Mouse (Mus musculus): ENCODE measurements around the gene Arhgef10l.

DNA sequence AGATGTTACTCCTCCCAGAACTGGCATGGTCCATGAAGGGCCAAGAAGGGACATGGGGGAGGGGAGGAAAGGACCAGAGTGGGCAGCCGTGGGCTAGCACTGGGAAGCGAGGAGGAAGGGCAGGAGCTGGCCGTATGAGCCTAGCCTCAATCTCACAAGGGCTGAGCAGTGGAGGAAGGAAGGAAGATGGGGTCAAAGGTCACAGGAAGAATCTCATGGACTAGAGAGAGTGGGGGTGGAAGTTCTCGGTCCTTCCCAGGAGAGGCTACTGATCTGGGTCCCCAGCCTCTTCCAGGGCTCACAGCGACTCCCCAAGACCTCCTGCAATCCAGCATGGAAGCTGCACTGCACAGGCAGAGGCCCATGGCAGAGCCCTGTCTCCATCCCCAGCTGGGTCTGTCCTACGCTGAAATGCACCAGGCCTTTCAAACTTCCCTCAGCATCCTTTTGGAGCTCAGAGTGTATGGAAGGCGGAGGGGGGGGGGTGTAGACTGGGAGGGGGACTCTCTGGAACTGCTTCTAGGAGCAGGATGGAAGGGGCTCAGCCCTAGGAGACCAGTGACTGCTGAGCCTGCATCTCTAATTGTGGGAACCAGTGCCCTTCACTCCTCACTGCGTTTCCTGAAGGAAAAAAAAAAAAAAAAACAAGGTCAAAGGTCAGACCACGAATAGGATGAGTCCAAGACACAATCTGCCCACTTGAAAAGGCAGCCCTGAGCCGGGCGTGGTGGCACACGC is 7.9 kb upstream of the Arhgef10l start:
- TF ChIP-seq CTCF (IDR thresholded peaks at IDR 0.05; ENCODE audit: insufficient read depth, low read length) = no peak
- TF ChIP-seq POLR2A (IDR thresholded peaks at IDR 0.05; ENCODE audit: borderline replicate concordance, extremely low read depth, low read depth, low read length) = no peak

All from lung, adult 2 months (tissue).